Mouse (Mus musculus): Measurements from ENCODE around the gene Slc38a8. TPM values are rescaled to one million over a fixed set of nuclear protein-coding genes. Genes with fewer than 3 reads are reported as not detected.

The Slc38a8 gene
- polyA plus RNA-seq, 1 experiment from 2014 or later: not detected

GRCm38 (mm10) chr8:119442970-119443369, 58.5 kb downstream of the Slc38a8 start:
- no peaks in the 10 kb centered on the region for H3K9me3 ChIP-seq (ENCODE audit: low read length)
- no peak overlapping the region for H3K4me2 ChIP-seq (replicated peaks; ENCODE audit: low read depth, low read length)
- no peak overlapping the region for H3K27ac ChIP-seq (ENCODE audit: low read length)
- no peak for DNase-seq (ENCODE audit: low spot score)
- no peak for TF ChIP-seq CTCF (IDR thresholded peaks at IDR 0.05)
- no peak for TF ChIP-seq EP300 (IDR thresholded peaks at IDR 0.05)
- peaks cover 10% of the 10 kb centered on the region; the same call in 1 of the 2 replicates for H3K27me3 ChIP-seq (replicated peaks; ENCODE audit: insufficient read depth, low read length)
- no peak for ATAC-seq
- 94% methylated on average over 8 of the region's 8 CpGs for WGBS
- peaks cover 9% of the 10 kb centered on the region; the same call in 1 of the 2 replicates for H3K4me1 ChIP-seq (ENCODE audit: insufficient read depth, low read depth, low read length)
- no peaks in the 10 kb centered on the region for H3K36me3 ChIP-seq (ENCODE audit: insufficient read depth, low read length)
- no peak overlapping the region for H3K4me3 ChIP-seq (ENCODE audit: low read depth, low read length)
- H3K9ac ChIP-seq (replicated peaks; ENCODE audit: low read depth): no peak overlapping the region

- Histone ChIP-seq H3K4me3 (ENCODE audit: low read depth, low read length) (no peak overlapping the region), H3K27ac (ENCODE audit: low read length) (no peak overlapping the region), H3K4me1 (ENCODE audit: insufficient read depth, low read depth, low read length) (peaks cover 9% of the 10 kb centered on the region; the same call in 1 of the 2 replicates), H3K27me3 (replicated peaks; ENCODE audit: insufficient read depth, low read length) (0 out of 2 replicates have a peak, but pooled peaks cover under 1% of the 10 kb centered on the region), H3K9ac (replicated peaks; ENCODE audit: low read depth) (no peak overlapping the region), H3K9me3 (ENCODE audit: low read length) (no peaks in the 10 kb centered on the region), H3K4me2 (replicated peaks; ENCODE audit: low read depth, low read length) (no peak overlapping the region), H3K36me3 (ENCODE audit: insufficient read depth, low read length) (no peaks in the 10 kb centered on the region)
- no peak for DNase-seq (ENCODE audit: low spot score)
- no peak for TF ChIP-seq EP300 (IDR thresholded peaks at IDR 0.05)
- TF ChIP-seq CTCF (IDR thresholded peaks at IDR 0.05): no peak
- no peak for ATAC-seq
- WGBS: 43% methylated on average over 5 of the region's 5 CpGs
These were observed 59.5 kb downstream of the Slc38a8 start for GRCm38 (mm10) chr8:119442013-119442412.

GRCm38 (mm10) chr8:119440952-119441270, 60.6 kb downstream of the Slc38a8 start:
- WGBS: 27% methylated on average over 1 of the region's 1 CpGs
- no peak for TF ChIP-seq CTCF (IDR thresholded peaks at IDR 0.05)
- Histone ChIP-seq H3K4me3 (ENCODE audit: low read depth, low read length) (no peak overlapping the region), H3K9ac (replicated peaks; ENCODE audit: low read depth) (no peak overlapping the region), H3K36me3 (ENCODE audit: insufficient read depth, low read length) (no peaks in the 10 kb centered on the region), H3K4me1 (ENCODE audit: insufficient read depth, low read depth, low read length) (peaks cover 4% of the 10 kb centered on the region; the same call in 1 of the 2 replicates), H3K9me3 (ENCODE audit: low read length) (no peaks in the 10 kb centered on the region), H3K4me2 (replicated peaks; ENCODE audit: low read depth, low read length) (peak overlapping the region; percentile 14; the same call in 1 of the 2 replicates), H3K27ac (ENCODE audit: low read length) (no peak overlapping the region; the same call in 1 of the 2 replicates), H3K27me3 (replicated peaks; ENCODE audit: insufficient read depth, low read length) (no peaks in the 10 kb centered on the region)
- DNase-seq (ENCODE audit: low spot score) (no peak), ATAC-seq (no peak; the same call in 1 of the 2 replicates)

GRCm38 (mm10) chr8:119440250-119440951, 61.1 kb downstream of the Slc38a8 start:
- no peaks in the 10 kb centered on the region for H3K27me3 ChIP-seq (replicated peaks; ENCODE audit: insufficient read depth, low read length)
- ATAC-seq: peak; percentile 59
- H3K4me2 ChIP-seq (replicated peaks; ENCODE audit: low read depth, low read length): peak overlapping the region; percentile 14; the same call in 1 of the 2 replicates
- no peaks in the 10 kb centered on the region for H3K36me3 ChIP-seq (ENCODE audit: insufficient read depth, low read length)
- no peak for TF ChIP-seq EP300 (IDR thresholded peaks at IDR 0.05)
- TF ChIP-seq CTCF (IDR thresholded peaks at IDR 0.05): peak; percentile 86
- no peak overlapping the region for H3K9ac ChIP-seq (replicated peaks; ENCODE audit: low read depth)
- H3K9me3 ChIP-seq (ENCODE audit: low read length): no peaks in the 10 kb centered on the region
- DNase-seq (ENCODE audit: low spot score): peak; percentile 91
- peak overlapping the region; percentile 33; the same call in 1 of the 2 replicates for H3K27ac ChIP-seq (ENCODE audit: low read length)
- WGBS: 17% methylated on average over 16 of the region's 16 CpGs
- no peak overlapping the region for H3K4me3 ChIP-seq (ENCODE audit: low read depth, low read length)
- H3K4me1 ChIP-seq (ENCODE audit: insufficient read depth, low read depth, low read length): peaks cover 4% of the 10 kb centered on the region; the same call in 1 of the 2 replicates

- WGBS: 68% methylated on average over 7 of the region's 7 CpGs
- Histone ChIP-seq H3K9me3 (ENCODE audit: low read length) (no peaks in the 10 kb centered on the region), H3K36me3 (ENCODE audit: insufficient read depth, low read length) (no peaks in the 10 kb centered on the region), H3K4me2 (replicated peaks; ENCODE audit: low read depth, low read length) (no peak overlapping the region), H3K27me3 (replicated peaks; ENCODE audit: insufficient read depth, low read length) (no peaks in the 10 kb centered on the region), H3K4me3 (ENCODE audit: low read depth, low read length) (no peak overlapping the region), H3K4me1 (ENCODE audit: insufficient read depth, low read depth, low read length) (peaks cover 4% of the 10 kb centered on the region; the same call in 1 of the 2 replicates), H3K9ac (replicated peaks; ENCODE audit: low read depth) (no peak overlapping the region), H3K27ac (ENCODE audit: low read length) (no peak overlapping the region)
- ATAC-seq (no peak; the same call in 1 of the 2 replicates), DNase-seq (ENCODE audit: low spot score) (no peak)
- no peak for TF ChIP-seq CTCF (IDR thresholded peaks at IDR 0.05)
- no peak for TF ChIP-seq EP300 (IDR thresholded peaks at IDR 0.05)
These were observed 61.6 kb downstream of the Slc38a8 start for GRCm38 (mm10) chr8:119439893-119440249.

- H3K4me3 ChIP-seq (ENCODE audit: low read depth, low read length): no peak overlapping the region
- H3K27me3 ChIP-seq (replicated peaks; ENCODE audit: insufficient read depth, low read length): no peaks in the 10 kb centered on the region
- peaks cover 4% of the 10 kb centered on the region; the same call in 1 of the 2 replicates for H3K4me1 ChIP-seq (ENCODE audit: insufficient read depth, low read depth, low read length)
- no peak for DNase-seq (ENCODE audit: low spot score)
- H3K36me3 ChIP-seq (ENCODE audit: insufficient read depth, low read length): no peaks in the 10 kb centered on the region
- no peak for ATAC-seq
- no peak overlapping the region for H3K4me2 ChIP-seq (replicated peaks; ENCODE audit: low read depth, low read length)
- no peak overlapping the region for H3K9ac ChIP-seq (replicated peaks; ENCODE audit: low read depth)
- WGBS: 86% methylated on average over 2 of the region's 2 CpGs
- no peak for TF ChIP-seq EP300 (IDR thresholded peaks at IDR 0.05)
- TF ChIP-seq CTCF (IDR thresholded peaks at IDR 0.05): no peak
- H3K9me3 ChIP-seq (ENCODE audit: low read length): no peaks in the 10 kb centered on the region
- H3K27ac ChIP-seq (ENCODE audit: low read length): no peak overlapping the region
These were observed 62.1 kb downstream of the Slc38a8 start for GRCm38 (mm10) chr8:119439424-119439823.
